Mouse (Mus musculus): Measurements from ENCODE around the gene Olfr522. TPM values are rescaled to one million over a fixed set of nuclear protein-coding genes. Genes with fewer than 3 reads are reported as not detected.
A peak's percentile ranks its signal among the peaks of the same experiment; 100 is the strongest.

Olfr522 gene
- not detected in 2 replicates for polyA plus RNA-seq (2014; fragmentation: Nextera tagmentation; extraction: Ambion mirVana)

DNA sequence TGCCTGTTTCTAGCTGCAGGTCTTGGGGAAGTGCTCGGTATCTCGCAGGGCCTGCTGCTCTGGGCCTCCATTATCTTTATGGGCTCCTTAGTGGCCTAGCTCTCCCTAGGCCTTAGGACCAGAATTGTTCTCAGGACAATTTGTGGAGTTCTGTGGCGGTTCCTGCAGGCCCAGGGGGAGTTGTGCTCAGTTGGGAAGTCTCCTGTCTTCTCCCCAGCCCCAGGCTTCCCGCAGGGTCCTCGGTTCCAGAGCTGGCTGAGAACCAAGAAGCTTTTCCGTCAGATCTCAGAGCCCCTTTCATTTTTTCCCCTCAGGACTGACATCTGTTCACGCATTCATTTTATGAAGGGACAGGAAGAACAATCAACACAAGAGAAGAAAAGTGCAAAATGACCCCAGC, at the start of gene Olfr522:
Olfr522 (minus strand) TSS at position 101 of the 400 bp plus-strand sequence.
- Histone ChIP-seq H3K4me1 (ENCODE audit: control insufficient read depth, insufficient read depth, low read length) (no peaks in the 10 kb centered on the region), H3K27ac (replicated peaks; ENCODE audit: low read depth, low read length) (no peak within 1 kb of the TSS), H3K9me3 (ENCODE audit: control insufficient read depth, low read length) (peaks cover 5% of the 10 kb centered on the region; the same call in 1 of the 2 replicates), H3K4me2 (ENCODE audit: low read depth, low read length) (no peak within 1 kb of the TSS), H3K4me3 (ENCODE audit: low read depth, low read length) (no peak within 1 kb of the TSS), H3K27me3 (replicated peaks; ENCODE audit: control insufficient read depth, insufficient read depth, low read length) (no peaks in the 10 kb centered on the region), H3K36me3 (ENCODE audit: control insufficient read depth, insufficient read depth, low read length) (no peaks in the 10 kb centered on the region), H3K9ac (ENCODE audit: low read depth, low read length) (no peak within 1 kb of the TSS)
- no peak for ATAC-seq (ENCODE audit: low read depth)
- 72% methylated on average over 7 of the region's 7 CpGs for WGBS
- no peak for DNase-seq (ENCODE audit: low spot score)

DNA sequence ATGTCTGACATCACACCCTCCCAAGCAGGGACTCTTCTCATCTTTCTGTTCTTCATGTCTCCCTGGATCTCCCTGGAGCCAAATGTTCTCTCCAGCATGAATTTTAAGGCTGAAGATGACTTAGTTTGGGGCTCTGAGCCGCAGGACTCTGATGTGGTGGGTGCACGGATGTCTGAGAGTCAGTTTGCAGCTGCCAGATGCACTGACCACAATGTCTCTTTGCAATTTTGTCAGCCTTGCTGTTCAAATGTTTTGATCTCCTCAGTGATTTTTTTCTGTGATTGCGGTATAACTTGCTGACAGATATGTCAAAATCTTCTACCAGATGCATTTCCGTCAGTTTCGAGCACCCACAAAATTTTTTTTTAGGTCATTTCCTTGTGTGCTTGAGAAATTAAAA, 49.3 kb upstream of the Olfr522 start:
- Histone ChIP-seq H3K9ac (ENCODE audit: low read depth, low read length) (no peak overlapping the region), H3K36me3 (ENCODE audit: control insufficient read depth, insufficient read depth, low read length) (no peaks in the 10 kb centered on the region), H3K27ac (replicated peaks; ENCODE audit: low read depth, low read length) (no peak overlapping the region), H3K9me3 (ENCODE audit: control insufficient read depth, low read length) (no peaks in the 10 kb centered on the region), H3K27me3 (replicated peaks; ENCODE audit: control insufficient read depth, insufficient read depth, low read length) (no peaks in the 10 kb centered on the region), H3K4me1 (ENCODE audit: control insufficient read depth, insufficient read depth, low read length) (no peaks in the 10 kb centered on the region), H3K4me2 (ENCODE audit: low read depth, low read length) (no peak overlapping the region), H3K4me3 (ENCODE audit: low read depth, low read length) (no peak overlapping the region)
- ATAC-seq (ENCODE audit: low read depth) (no peak), DNase-seq (ENCODE audit: low spot score) (peak; percentile 12)
- 64% methylated on average over 5 of the region's 5 CpGs for WGBS

DNA sequence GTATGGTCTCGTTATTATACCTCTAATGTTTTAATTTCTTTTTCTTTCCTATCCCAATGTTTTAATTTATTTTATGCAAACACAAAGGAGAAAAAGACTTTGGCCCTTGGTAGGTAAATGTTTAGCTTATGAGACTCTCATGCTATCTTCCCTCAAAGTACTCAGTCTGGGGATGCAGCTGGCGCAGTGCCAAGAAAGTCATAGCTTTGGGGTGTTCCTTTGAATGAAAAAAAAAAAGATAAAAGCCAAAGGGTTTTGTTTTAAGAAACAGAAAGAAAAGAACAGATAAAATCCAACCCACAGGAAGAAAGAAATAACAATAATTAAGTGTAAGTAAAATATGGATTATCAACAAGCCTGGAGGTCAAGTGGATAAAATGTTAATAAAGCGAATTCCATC, 44.1 kb upstream of the Olfr522 start:
- H3K27me3 ChIP-seq (replicated peaks; ENCODE audit: control insufficient read depth, insufficient read depth, low read length) = no peaks in the 10 kb centered on the region
- no peak overlapping the region for H3K9ac ChIP-seq (ENCODE audit: low read depth, low read length)
- H3K27ac ChIP-seq (replicated peaks; ENCODE audit: low read depth, low read length) = no peak overlapping the region
- no peak overlapping the region for H3K4me3 ChIP-seq (ENCODE audit: low read depth, low read length)
- WGBS = 82% methylated on average over 3 of the region's 3 CpGs
- H3K9me3 ChIP-seq (ENCODE audit: control insufficient read depth, low read length) = no peaks in the 10 kb centered on the region
- ATAC-seq (ENCODE audit: low read depth) (no peak), DNase-seq (ENCODE audit: low spot score) (peak; percentile 5)
- H3K4me1 ChIP-seq (ENCODE audit: control insufficient read depth, insufficient read depth, low read length) = no peaks in the 10 kb centered on the region
- H3K4me2 ChIP-seq (ENCODE audit: low read depth, low read length) = no peak overlapping the region
- no peaks in the 10 kb centered on the region for H3K36me3 ChIP-seq (ENCODE audit: control insufficient read depth, insufficient read depth, low read length)

DNA sequence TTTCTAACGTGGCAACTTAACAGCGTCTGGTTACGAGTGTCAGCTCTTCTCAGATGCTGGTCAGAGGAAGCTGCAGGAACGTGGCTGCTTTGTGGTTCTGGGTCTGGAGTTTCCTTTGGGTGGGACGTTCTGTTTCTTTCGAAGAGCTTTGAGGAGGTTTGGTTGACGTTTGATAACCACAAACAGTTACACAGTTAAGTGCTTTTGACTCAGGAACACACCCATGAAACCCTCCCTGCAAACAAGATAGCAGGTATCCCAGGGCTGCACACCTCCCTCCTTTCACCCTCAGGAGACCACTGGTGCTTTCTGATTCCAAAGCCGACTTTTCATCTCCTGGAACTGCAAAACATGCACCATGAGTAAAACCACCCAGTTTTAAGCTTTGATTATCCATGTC, 43.6 kb upstream of the Olfr522 start:
- no peak overlapping the region for H3K4me2 ChIP-seq (ENCODE audit: low read depth, low read length)
- no peak for ATAC-seq (ENCODE audit: low read depth)
- H3K9me3 ChIP-seq (ENCODE audit: control insufficient read depth, low read length) = no peaks in the 10 kb centered on the region
- WGBS = 73% methylated on average over 8 of the region's 8 CpGs
- H3K9ac ChIP-seq (ENCODE audit: low read depth, low read length) = no peak overlapping the region
- DNase-seq (ENCODE audit: low spot score) = no peak
- H3K4me1 ChIP-seq (ENCODE audit: control insufficient read depth, insufficient read depth, low read length) = no peaks in the 10 kb centered on the region
- H3K27ac ChIP-seq (replicated peaks; ENCODE audit: low read depth, low read length) = no peak overlapping the region
- no peaks in the 10 kb centered on the region for H3K36me3 ChIP-seq (ENCODE audit: control insufficient read depth, insufficient read depth, low read length)
- no peaks in the 10 kb centered on the region for H3K27me3 ChIP-seq (replicated peaks; ENCODE audit: control insufficient read depth, insufficient read depth, low read length)
- H3K4me3 ChIP-seq (ENCODE audit: low read depth, low read length) = no peak overlapping the region

DNA sequence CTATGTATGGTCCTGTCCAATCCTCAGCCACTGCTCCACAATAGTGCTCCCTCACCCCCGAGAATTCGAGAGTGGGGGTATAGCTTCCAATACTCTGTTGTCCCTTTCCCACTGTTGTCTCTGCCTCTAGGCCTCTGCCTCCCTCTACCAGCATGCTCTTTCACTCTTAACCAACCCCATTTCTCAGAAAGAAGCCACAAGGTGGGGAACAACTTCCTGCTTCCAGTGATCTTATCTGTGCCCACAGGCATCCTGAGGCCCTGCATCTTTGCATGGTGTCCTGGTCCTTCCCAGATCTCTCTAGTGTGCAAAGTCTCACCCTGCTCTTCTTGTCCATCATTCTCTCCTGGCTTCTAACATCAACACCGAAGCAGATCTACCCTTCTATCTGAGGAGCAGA, 42.3 kb upstream of the Olfr522 start:
- 84% methylated on average over 3 of the region's 3 CpGs for WGBS
- ATAC-seq (ENCODE audit: low read depth) = no peak

DNA sequence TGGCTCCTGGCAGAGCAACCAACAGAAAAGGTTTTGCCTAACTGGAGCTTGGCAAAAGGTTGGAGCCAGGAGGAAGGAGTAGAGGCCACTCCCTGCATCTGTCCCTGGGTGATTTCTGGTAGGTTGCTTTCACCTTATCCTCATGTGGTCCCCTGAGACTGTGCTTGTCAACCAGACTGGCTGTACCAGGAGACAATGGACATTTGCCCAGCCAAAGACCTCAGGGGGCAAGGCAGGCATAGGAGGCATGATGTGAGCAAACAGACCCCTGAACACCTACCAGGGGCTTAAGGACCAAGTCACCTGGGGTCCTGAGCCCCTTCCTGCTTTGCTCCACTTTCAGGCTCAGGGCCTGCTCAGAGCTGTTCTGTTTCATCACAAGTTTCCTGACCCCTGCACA, 41.3 kb upstream of the Olfr522 start, which contains the start of gene Olfr524:
Olfr524 (minus strand) TSS at position 101 of the 400 bp plus-strand sequence.
- DNase-seq (ENCODE audit: low spot score) = no peak
- no peaks in the 10 kb centered on the region for H3K36me3 ChIP-seq (ENCODE audit: control insufficient read depth, insufficient read depth, low read length)
- H3K4me1 ChIP-seq (ENCODE audit: control insufficient read depth, insufficient read depth, low read length) = no peaks in the 10 kb centered on the region
- H3K9me3 ChIP-seq (ENCODE audit: control insufficient read depth, low read length) = no peaks in the 10 kb centered on the region
- no peaks in the 10 kb centered on the region for H3K27me3 ChIP-seq (replicated peaks; ENCODE audit: control insufficient read depth, insufficient read depth, low read length)
- H3K9ac ChIP-seq (ENCODE audit: low read depth, low read length) = no peak within 1 kb of the TSS
- no peak within 1 kb of the TSS for H3K4me2 ChIP-seq (ENCODE audit: low read depth, low read length)
- H3K27ac ChIP-seq (replicated peaks; ENCODE audit: low read depth, low read length) = no peak within 1 kb of the TSS
- ATAC-seq (ENCODE audit: low read depth) = no peak
- no peak within 1 kb of the TSS for H3K4me3 ChIP-seq (ENCODE audit: low read depth, low read length)

More for the DNA sequence above, 42.3 kb upstream of the Olfr522 start:
- Histone ChIP-seq H3K36me3 (ENCODE audit: control insufficient read depth, insufficient read depth, low read length) (no peaks in the 10 kb centered on the region), H3K4me3 (ENCODE audit: low read depth, low read length) (no peak overlapping the region), H3K9ac (ENCODE audit: low read depth, low read length) (no peak overlapping the region), H3K27me3 (replicated peaks; ENCODE audit: control insufficient read depth, insufficient read depth, low read length) (no peaks in the 10 kb centered on the region), H3K27ac (replicated peaks; ENCODE audit: low read depth, low read length) (no peak overlapping the region), H3K9me3 (ENCODE audit: control insufficient read depth, low read length) (no peaks in the 10 kb centered on the region), H3K4me1 (ENCODE audit: control insufficient read depth, insufficient read depth, low read length) (no peaks in the 10 kb centered on the region), H3K4me2 (ENCODE audit: low read depth, low read length) (no peak overlapping the region)
- no peak for DNase-seq (ENCODE audit: low spot score)

DNA sequence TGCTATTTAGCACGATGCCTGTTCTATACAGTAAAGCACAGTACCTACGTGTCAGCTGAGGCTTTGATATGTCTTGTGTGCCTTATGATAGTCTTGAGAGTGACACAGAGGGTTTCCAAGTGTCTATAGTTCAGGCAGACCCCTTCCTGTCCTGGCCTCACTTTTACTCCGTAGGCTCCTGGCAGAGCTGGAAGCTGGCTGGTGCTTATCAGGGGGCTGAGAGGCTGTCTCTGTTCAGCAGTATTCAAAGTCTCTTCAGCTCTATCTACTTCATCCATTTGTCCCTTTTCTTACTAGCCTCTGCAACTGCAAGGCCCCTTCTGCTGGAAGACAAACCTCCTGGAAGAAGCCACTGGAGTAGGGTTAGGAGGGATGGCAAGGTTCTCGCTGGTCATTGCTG, 36.5 kb upstream of the Olfr522 start:
- no peak overlapping the region for H3K9ac ChIP-seq (ENCODE audit: low read depth, low read length)
- WGBS = 89% methylated on average over 4 of the region's 4 CpGs

DNA sequence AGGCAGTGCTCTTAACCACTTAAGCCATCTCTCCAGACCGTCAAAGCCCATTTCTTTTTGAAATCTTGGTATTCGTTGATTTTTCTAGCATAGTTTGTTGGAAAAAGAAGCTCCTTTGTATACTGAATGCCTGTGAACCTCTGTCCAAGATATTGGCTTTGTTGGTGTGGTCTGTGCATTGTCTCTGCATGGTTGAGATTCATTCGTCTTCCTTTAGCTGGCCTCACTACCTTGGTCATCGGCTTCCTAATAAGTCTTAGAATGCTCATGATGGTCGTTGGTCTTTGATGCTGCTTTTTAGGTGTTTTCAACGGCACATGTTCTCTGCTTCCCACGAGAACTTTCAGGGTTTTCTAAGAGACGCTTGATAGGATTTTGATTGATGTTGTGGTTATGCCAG, 31.4 kb upstream of the Olfr522 start:
- Histone ChIP-seq H3K4me1 (ENCODE audit: control insufficient read depth, insufficient read depth, low read length) (no peaks in the 10 kb centered on the region), H3K4me2 (ENCODE audit: low read depth, low read length) (no peak overlapping the region), H3K27ac (replicated peaks; ENCODE audit: low read depth, low read length) (no peak overlapping the region), H3K9ac (ENCODE audit: low read depth, low read length) (no peak overlapping the region), H3K4me3 (ENCODE audit: low read depth, low read length) (no peak overlapping the region), H3K27me3 (replicated peaks; ENCODE audit: control insufficient read depth, insufficient read depth, low read length) (no peaks in the 10 kb centered on the region), H3K36me3 (ENCODE audit: control insufficient read depth, insufficient read depth, low read length) (no peaks in the 10 kb centered on the region), H3K9me3 (ENCODE audit: control insufficient read depth, low read length) (no peaks in the 10 kb centered on the region)
- DNase-seq (ENCODE audit: low spot score) = no peak
- ATAC-seq (ENCODE audit: low read depth) = no peak
- 81% methylated on average over 8 of the region's 8 CpGs for WGBS

More for the DNA sequence above, 36.5 kb upstream of the Olfr522 start:
- Histone ChIP-seq H3K36me3 (ENCODE audit: control insufficient read depth, insufficient read depth, low read length) (no peaks in the 10 kb centered on the region), H3K4me3 (ENCODE audit: low read depth, low read length) (no peak overlapping the region), H3K27me3 (replicated peaks; ENCODE audit: control insufficient read depth, insufficient read depth, low read length) (no peaks in the 10 kb centered on the region), H3K4me2 (ENCODE audit: low read depth, low read length) (no peak overlapping the region), H3K27ac (replicated peaks; ENCODE audit: low read depth, low read length) (no peak overlapping the region), H3K4me1 (ENCODE audit: control insufficient read depth, insufficient read depth, low read length) (no peaks in the 10 kb centered on the region), H3K9me3 (ENCODE audit: control insufficient read depth, low read length) (no peaks in the 10 kb centered on the region)
- no peak for DNase-seq (ENCODE audit: low spot score)
- no peak for ATAC-seq (ENCODE audit: low read depth)

DNA sequence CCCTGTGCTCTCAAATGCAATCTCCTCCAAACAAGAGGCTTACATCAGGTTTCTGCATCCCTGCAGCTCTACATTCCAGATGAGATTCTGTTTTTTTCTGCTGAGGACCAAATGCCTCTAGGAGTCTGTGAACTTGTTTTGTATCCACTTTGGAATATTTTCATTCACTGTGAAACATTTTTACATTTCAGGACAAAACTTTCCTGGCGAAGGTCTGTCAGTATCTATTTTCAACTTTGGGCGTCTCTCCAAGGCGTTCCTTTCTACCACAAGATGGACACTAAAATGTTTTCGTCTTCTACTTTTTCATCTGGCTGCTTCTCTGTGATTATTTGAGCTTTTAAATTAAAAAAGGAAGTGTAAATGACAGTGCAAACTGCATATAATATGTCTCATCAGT, 29.5 kb upstream of the Olfr522 start:
- Histone ChIP-seq H3K36me3 (ENCODE audit: control insufficient read depth, insufficient read depth, low read length) (no peaks in the 10 kb centered on the region), H3K4me1 (ENCODE audit: control insufficient read depth, insufficient read depth, low read length) (no peaks in the 10 kb centered on the region), H3K4me2 (ENCODE audit: low read depth, low read length) (no peak overlapping the region), H3K27me3 (replicated peaks; ENCODE audit: control insufficient read depth, insufficient read depth, low read length) (no peaks in the 10 kb centered on the region), H3K4me3 (ENCODE audit: low read depth, low read length) (no peak overlapping the region), H3K9ac (ENCODE audit: low read depth, low read length) (no peak overlapping the region), H3K27ac (replicated peaks; ENCODE audit: low read depth, low read length) (no peak overlapping the region), H3K9me3 (ENCODE audit: control insufficient read depth, low read length) (no peaks in the 10 kb centered on the region)
- DNase-seq (ENCODE audit: low spot score) (no peak), ATAC-seq (ENCODE audit: low read depth) (no peak)
- 81% methylated on average over 4 of the region's 4 CpGs for WGBS

Measured in embryonic facial prominence, embryonic 14.5 days (tissue).